19 mouse cellular contexts compared by ENCODE assay signal in the genomic region with DNA sequence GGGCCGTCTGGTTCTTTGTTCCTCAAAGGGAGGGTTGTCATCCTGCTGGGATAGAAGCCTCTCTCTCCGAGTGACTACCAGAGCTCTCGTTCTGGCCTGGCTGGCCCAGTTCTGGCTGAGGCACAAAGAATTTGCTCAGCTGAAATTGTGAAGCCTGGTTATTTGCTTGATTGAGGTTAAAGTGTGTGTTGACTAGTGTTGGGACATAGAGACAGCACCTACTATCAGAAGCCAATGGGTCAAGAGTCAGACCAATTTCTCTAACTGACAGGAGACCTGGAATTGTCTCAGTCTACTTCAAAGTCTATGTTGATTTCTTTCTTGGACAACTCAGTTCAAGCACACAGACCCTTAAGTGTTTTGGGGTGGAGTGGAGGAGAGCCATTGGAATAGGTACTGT. TPM values are rescaled to one million over a fixed set of nuclear protein-coding genes. Genes with fewer than 3 reads are reported as not detected.
"Had no signal": no experiment of that assay in that cellular context is flagged by ENCODE, and none has a peak within 500 bp of the region (broad histone marks: within the 10 kb centered on the region; RNA-seq: fewer than 3 reads in every experiment).

No protein-coding gene starts in this region.

- H3K36me3 ChIP-seq: stomach, embryonic 15.5 days had no signal

- H3K4me3 ChIP-seq: neural tube, embryonic 13.5 days; neural tube, embryonic 15.5 days; stomach, embryonic 15.5 days had no signal

- H3K9me3 ChIP-seq: neural tube, embryonic 13.5 days; neural tube, embryonic 15.5 days; stomach, embryonic 15.5 days had no signal

- DNase-seq: retina, postnatal 1 day; right cerebral cortex, adult 18-20 months; right cerebral cortex, postnatal 14 days; right cerebral cortex, postnatal 25 days; right cerebral cortex, postnatal 4 days; spleen, adult 18-20 months; thymus, adult 18-20 months; thymus, adult 2 months; thymus, postnatal 14 days; thymus, postnatal 25 days; thymus, postnatal 36 days; thymus, postnatal 4 days had no signal

- H3K4me2 ChIP-seq: neural tube, embryonic 13.5 days; neural tube, embryonic 15.5 days; stomach, embryonic 15.5 days had no signal

- H3K4me1 ChIP-seq: neural tube, embryonic 13.5 days; neural tube, embryonic 15.5 days; stomach, embryonic 15.5 days had no signal

- H3K27me3 ChIP-seq: neural tube, embryonic 13.5 days; neural tube, embryonic 15.5 days; stomach, embryonic 15.5 days had no signal

- H3K9ac ChIP-seq: neural tube, embryonic 13.5 days; neural tube, embryonic 15.5 days; stomach, embryonic 15.5 days had no signal

- H3K27ac ChIP-seq: neural tube, embryonic 13.5 days; neural tube, embryonic 15.5 days; stomach, embryonic 15.5 days; stomach, postnatal 0 days had no signal

RNA-seq across cellular contexts. Expression of gene 1700001L19Rik, which starts 29.8 kb away (rescaled TPM):
- total RNA-seq: neutrophil, adult 5-6 weeks had no signal
- polyA plus RNA-seq: small intestine, adult 2 months; spleen, adult 2 months had no signal
